8 mouse cellular contexts compared by ENCODE assay signal in the genomic region with DNA sequence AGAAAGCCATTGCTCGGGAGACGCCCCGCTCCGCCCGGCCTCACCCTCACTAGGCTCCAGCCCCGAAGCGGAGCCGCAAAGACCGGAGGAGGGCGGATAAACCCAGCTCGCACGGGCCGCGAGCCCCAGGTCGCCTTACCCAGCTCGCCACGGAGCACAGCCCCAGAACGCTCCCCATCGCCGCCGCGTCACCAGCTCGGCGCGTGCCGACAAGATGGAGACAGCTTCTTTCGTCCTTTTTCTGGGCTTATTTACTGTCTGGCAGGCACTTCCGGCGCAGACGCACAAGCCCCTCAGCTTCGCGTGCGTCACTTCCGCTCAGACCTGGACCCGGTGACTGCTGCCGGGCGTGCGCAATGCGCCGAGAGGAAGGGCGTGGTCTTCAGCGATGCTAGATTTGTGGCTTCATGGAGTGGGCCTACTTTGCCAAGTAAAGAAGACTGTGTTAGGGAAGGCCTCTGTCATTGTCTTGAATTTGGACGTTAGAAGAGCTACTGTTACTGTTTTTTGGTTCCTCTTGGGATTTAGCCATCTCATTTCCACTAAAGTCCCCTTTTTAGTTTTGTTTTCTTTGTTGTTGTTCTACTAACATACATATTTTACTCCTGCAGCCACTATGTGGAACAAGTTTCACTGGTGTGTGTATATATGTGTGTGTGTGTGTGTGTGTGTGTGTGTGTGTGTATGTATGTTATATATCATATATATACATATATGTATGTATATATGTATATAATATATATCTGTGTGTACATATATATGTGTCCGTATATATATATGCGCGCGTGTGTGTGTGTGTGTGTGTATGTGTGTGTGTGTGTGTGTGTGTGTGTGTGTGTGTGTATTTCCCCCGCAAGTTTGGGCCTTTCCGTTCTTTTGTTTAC. TPM values are rescaled to one million over a fixed set of nuclear protein-coding genes. Genes with fewer than 3 reads are reported as not detected.
A peak's percentile ranks its signal among the peaks of the same experiment; 100 is the strongest.
DNase-seq lines count a peak whose midpoint lies in the region; ATAC-seq and TF ChIP-seq lines count a peak whose summit lies in the region.

TSS of gene Serinc1 (minus strand) at position 313 of the 884 bp plus-strand sequence.

- peak; percentile 64; the same call in 1 of the 2 replicates for TF ChIP-seq POLR2A in brain, embryonic 14.5 days (IDR thresholded peaks at IDR 0.05; ENCODE audit: borderline replicate concordance, extremely low read depth, insufficient read depth, insufficient read length, poor library complexity, severe bottlenecking)
- TF ChIP-seq POLR2A in liver, adult 2 months (IDR thresholded peaks at IDR 0.05; ENCODE audit: extremely low read depth, insufficient read depth, low read length) = peak; percentile 78
- peak; percentile 98 for TF ChIP-seq POLR2A in myocyte (IDR thresholded peaks at IDR 0.05; ENCODE audit: insufficient read length, low read depth)

- H3K79me3 ChIP-seq in C2C12 (ENCODE audit: low read depth) = peaks cover 48% of the 10 kb centered on the region

- peak within 1 kb of the TSS; percentile 93 for H3K9ac ChIP-seq in heart, embryonic 11.5 days (ENCODE audit: low read depth, low read length)
- peak within 1 kb of the TSS; percentile 88 for H3K9ac ChIP-seq in kidney, embryonic 16.5 days (replicated peaks; ENCODE audit: low read length)
- H3K9ac ChIP-seq in liver, adult 2 months (ENCODE audit: low read depth, low read length) = peak within 1 kb of the TSS; percentile 88

- no peak for TF ChIP-seq CTCF in C2C12 (IDR thresholded peaks at IDR 0.05; ENCODE audit: control insufficient read depth, insufficient read depth, insufficient read length)
- TF ChIP-seq CTCF in brain, embryonic 14.5 days (IDR thresholded peaks at IDR 0.05; ENCODE audit: borderline replicate concordance, extremely low read depth, insufficient read depth, insufficient read length) = no peak
- TF ChIP-seq CTCF in liver, adult 2 months (IDR thresholded peaks at IDR 0.05; ENCODE audit: low read depth, low read length) = no peak

- H3ac ChIP-seq in C2C12 (ENCODE audit: control insufficient read depth, insufficient read length, low read depth) = peak within 1 kb of the TSS; percentile 83
- H3ac ChIP-seq in myocyte (ENCODE audit: control insufficient read depth, insufficient read length) = peak within 1 kb of the TSS; percentile 11

- H3K27me3 ChIP-seq in C2C12 (ENCODE audit: control insufficient read depth, insufficient read depth, insufficient read length) (no peaks in the 10 kb centered on the region), myocyte (ENCODE audit: control insufficient read depth, insufficient read depth, insufficient read length) (no peaks in the 10 kb centered on the region)
- peaks cover 6% of the 10 kb centered on the region for H3K27me3 ChIP-seq in erythroblast, embryonic 14.5 days (ENCODE audit: control insufficient read depth)
- H3K27me3 ChIP-seq in heart, embryonic 11.5 days (ENCODE audit: control insufficient read depth, insufficient read depth, low read length) = no peaks in the 10 kb centered on the region
- H3K27me3 ChIP-seq in kidney, embryonic 16.5 days (ENCODE audit: insufficient read depth, low read length) = no peaks in the 10 kb centered on the region
- H3K27me3 ChIP-seq in liver, adult 2 months (ENCODE audit: control insufficient read depth, insufficient read depth, low read length) = no peaks in the 10 kb centered on the region
- no peaks in the 10 kb centered on the region for H3K27me3 ChIP-seq in splenic B cell, adult 2 months (ENCODE audit: control insufficient read depth, insufficient read depth, low read length, poor library complexity, severe bottlenecking)

- peaks cover 48% of the 10 kb centered on the region for H3K79me2 ChIP-seq in C2C12 (ENCODE audit: control insufficient read depth, insufficient read depth)
- H3K79me2 ChIP-seq in liver, adult 2 months (ENCODE audit: control insufficient read depth, insufficient read depth, low read length) = no peaks in the 10 kb centered on the region; the same call in 1 of the 2 replicates
- peaks cover 45% of the 10 kb centered on the region for H3K79me2 ChIP-seq in myocyte (ENCODE audit: control insufficient read depth, insufficient read depth)

- 12% methylated on average over 49 of the region's 49 CpGs for WGBS in heart, embryonic 11.5 days (ENCODE audit: insufficient replicate concordance)
- 14% methylated on average over 43 of the region's 49 CpGs for WGBS in kidney, embryonic 16.5 days
- WGBS in liver, adult 2 months = 12% methylated on average over 49 of the region's 49 CpGs

- peaks cover 37% of the 10 kb centered on the region for H3K4me1 ChIP-seq in erythroblast, embryonic 14.5 days (ENCODE audit: control insufficient read depth)
- 0 out of 2 replicates have a peak, but pooled peaks cover 6% of the 10 kb centered on the region for H3K4me1 ChIP-seq in heart, embryonic 11.5 days (ENCODE audit: control insufficient read depth, insufficient read depth, low read length)
- peaks cover 13% of the 10 kb centered on the region for H3K4me1 ChIP-seq in kidney, embryonic 16.5 days (ENCODE audit: insufficient read depth, low read length)
- peaks cover 6% of the 10 kb centered on the region for H3K4me1 ChIP-seq in liver, adult 2 months (ENCODE audit: control insufficient read depth, insufficient read depth, low read length)

- H3K4me3 ChIP-seq in C2C12 (ENCODE audit: insufficient read depth, poor library complexity, severe bottlenecking) = peak within 1 kb of the TSS; percentile 88
- peak within 1 kb of the TSS; percentile 97 for H3K4me3 ChIP-seq in erythroblast, embryonic 14.5 days (replicated peaks)
- peak within 1 kb of the TSS; percentile 86 for H3K4me3 ChIP-seq in heart, embryonic 11.5 days (ENCODE audit: low read depth, low read length)
- H3K4me3 ChIP-seq in kidney, embryonic 16.5 days (ENCODE audit: low read length) = peak within 1 kb of the TSS; percentile 89
- peak within 1 kb of the TSS; percentile 75 for H3K4me3 ChIP-seq in liver, adult 2 months (ENCODE audit: insufficient read depth, low read depth, low read length)
- peak within 1 kb of the TSS; percentile 57 for H3K4me3 ChIP-seq in myocyte

- H3K27ac ChIP-seq in heart, embryonic 11.5 days (ENCODE audit: low read depth, low read length) = peak within 1 kb of the TSS; percentile 92
- H3K27ac ChIP-seq in kidney, embryonic 16.5 days (ENCODE audit: low read length) = peak within 1 kb of the TSS; percentile 79
- peak within 1 kb of the TSS; percentile 53 for H3K27ac ChIP-seq in liver, adult 2 months (replicated peaks; ENCODE audit: insufficient read depth, low read depth, low read length)

- DNase-seq in brain, embryonic 14.5 days (ENCODE audit: low read depth) = peak; percentile 99
- peak; percentile 86 for DNase-seq in liver, adult 2 months (ENCODE audit: extremely low read depth, low read depth, low spot score)
- DNase-seq in splenic B cell, adult 2 months (ENCODE audit: low read depth, low spot score) = peak; percentile 98

- no peaks in the 10 kb centered on the region for H3K9me3 ChIP-seq in erythroblast, embryonic 14.5 days (ENCODE audit: control insufficient read depth, low read length)
- H3K9me3 ChIP-seq in heart, embryonic 11.5 days (replicated peaks; ENCODE audit: control insufficient read depth, low read length) = no peaks in the 10 kb centered on the region
- no peaks in the 10 kb centered on the region for H3K9me3 ChIP-seq in kidney, embryonic 16.5 days (ENCODE audit: low read length)

- peak within 1 kb of the TSS; percentile 72 for H3K4me2 ChIP-seq in heart, embryonic 11.5 days
- H3K4me2 ChIP-seq in kidney, embryonic 16.5 days (replicated peaks; ENCODE audit: low read depth, low read length) = peak within 1 kb of the TSS; percentile 75
- peak within 1 kb of the TSS; percentile 82 for H3K4me2 ChIP-seq in myocyte (ENCODE audit: low read depth)

- peak; percentile 98 for ATAC-seq in heart, embryonic 11.5 days (replicated peaks; ENCODE audit: insufficient number of reproducible peaks, low FRiP score, low TSS enrichment)
- ATAC-seq in kidney, embryonic 16.5 days (ENCODE audit: low FRiP score, low TSS enrichment) = peak; percentile 100

- H3K36me3 ChIP-seq in C2C12 (ENCODE audit: control insufficient read depth, insufficient read depth) (peaks cover under 1% of the 10 kb centered on the region), myocyte (ENCODE audit: control insufficient read depth, insufficient read depth) (peaks cover 8% of the 10 kb centered on the region)
- peaks cover 23% of the 10 kb centered on the region for H3K36me3 ChIP-seq in erythroblast, embryonic 14.5 days (ENCODE audit: control insufficient read depth)
- H3K36me3 ChIP-seq in heart, embryonic 11.5 days (ENCODE audit: control insufficient read depth, insufficient read depth, low read length) = no peaks in the 10 kb centered on the region
- no peaks in the 10 kb centered on the region for H3K36me3 ChIP-seq in kidney, embryonic 16.5 days (ENCODE audit: insufficient read depth, low read length)
- H3K36me3 ChIP-seq in liver, adult 2 months (ENCODE audit: control insufficient read depth, insufficient read depth, low read length) = peaks cover 2% of the 10 kb centered on the region; the same call in 1 of the 2 replicates
- no peaks in the 10 kb centered on the region for H3K36me3 ChIP-seq in splenic B cell, adult 2 months (ENCODE audit: control insufficient read depth, insufficient read depth, low read length, poor library complexity, severe bottlenecking)

TF ChIP-seq in C2C12, 6 proteins besides CTCF, POLR2A, EP300 and RAD21:
- no peak for TF ChIP-seq MYOD1 (IDR thresholded peaks at IDR 0.05; ENCODE audit: control insufficient read depth, insufficient read length, low read depth)
- TF ChIP-seq FOSL1 (IDR thresholded peaks at IDR 0.05; ENCODE audit: insufficient read depth, low read length, poor library complexity, severe bottlenecking) = no peak
- TF ChIP-seq MAX (IDR thresholded peaks at IDR 0.05) = peak; percentile 78
TF ChIP-seq in C2C12: peak in this region for 1.

TF ChIP-seq in myocyte, 11 proteins besides CTCF, POLR2A, EP300 and RAD21 (continues in another document):
- no peak for TF ChIP-seq MYOG (IDR thresholded peaks at IDR 0.05; ENCODE audit: control insufficient read depth in 1 of 3, insufficient read depth in 1 of 3, insufficient read length in 2 of 3, low read depth in 2 of 3)
- TF ChIP-seq USF1 (IDR thresholded peaks at IDR 0.05; ENCODE audit: low read depth) = peak; percentile 61
- peak; percentile 96 for TF ChIP-seq POLR2AphosphoS2 (IDR thresholded peaks at IDR 0.05; ENCODE audit: insufficient read length, low read depth)
- no peak for TF ChIP-seq MYOD1 (IDR thresholded peaks at IDR 0.05; ENCODE audit: control insufficient read depth in 1 of 3, insufficient read length in 2 of 3, low read depth in 2 of 3)
- TF ChIP-seq SRF (IDR thresholded peaks at IDR 0.05; ENCODE audit: control insufficient read depth, insufficient read length, low read depth) = no peak
- no peak for TF ChIP-seq E2F4 (IDR thresholded peaks at IDR 0.05; ENCODE audit: insufficient read depth)

RNA-seq across cellular contexts. Expression of gene Serinc1, which starts in this region (rescaled TPM):
- polyA plus RNA-seq in C2C12 (2012; fragmentation: generic; extraction: Trizol) (46.7 TPM), myocyte (2012; fragmentation: generic; extraction: Trizol) (72.9 TPM)
- polyA plus RNA-seq in brain, embryonic 14.5 days (2012; rRNA removed) = 251 and 289 TPM in 2 replicates
- 1.1 and 1.3 TPM in 2 replicates for polyA plus RNA-seq in erythroblast, embryonic 14.5 days (2012)
- polyA plus RNA-seq in heart, embryonic 11.5 days (2014; fragmentation: Nextera tagmentation; extraction: Ambion mirVana) = 165 and 189 TPM in 2 replicates
- 153 and 163 TPM in 2 replicates for polyA plus RNA-seq in kidney, embryonic 16.5 days (2015; fragmentation: Nextera tagmentation; extraction: Ambion mirVana)
- total RNA-seq in liver, adult 2 months (2014; rRNA removed) = 200 and 215 TPM in 2 replicates
- 52.4 and 53.1 TPM in 2 replicates for polyA plus RNA-seq in liver, adult 2 months (2012; rRNA removed)

Comparison
In these comparisons a context has a peak if more than half of its experiments do, and no peak if none do; other contexts are left out.
1. Peak in every context shown above with its lines: DNase-seq, ATAC-seq, H3K4me3 ChIP-seq and H3K27ac ChIP-seq.
2. RNA of gene Serinc1 (polyA plus RNA-seq): 251 to 289 TPM in brain, embryonic 14.5 days, 165 to 189 TPM in heart, embryonic 11.5 days, 153 to 163 TPM in kidney, embryonic 16.5 days, 72.9 TPM in myocyte (single experiment), 52.4 to 53.1 TPM in liver, adult 2 months and 46.7 TPM in C2C12 (single experiment); 1.1 to 1.3 TPM in erythroblast, embryonic 14.5 days; every median in the first group is over 10 times any median in the second.